Mouse (Mus musculus) cerebellum, adult 9-10 months (tissue): Measurements from ENCODE around the gene Kifc3.
"Not testable (repeated sequence)": the region's sequence is repeated elsewhere in the genome, so short reads cannot be mapped to it uniquely, and the experiment has no call there.

Source experiments
- DNase-seq: peaks from one replicate; pipeline ENCODE4 v3.0.0; 2022

Gene Kifc3

GRCm38 (mm10) chr8:95202649-95203275 lies at the start of gene Kifc3:
Kifc3 (minus strand) TSS chr8:95202812.
- DNase-seq = no peak

- DNase-seq = no peak
Measured at GRCm38 (mm10) chr8:95252056-95252455, 49.4 kb upstream of the Kifc3 start.

- no peak for DNase-seq
Measured at GRCm38 (mm10) chr8:95249847-95250246, 47.2 kb upstream of the Kifc3 start.

- DNase-seq = no peak
Measured at GRCm38 (mm10) chr8:95247277-95247676, 44.7 kb upstream of the Kifc3 start.

- DNase-seq = no peak
Measured at GRCm38 (mm10) chr8:95245180-95245579, 42.6 kb upstream of the Kifc3 start.

- no peak for DNase-seq
Measured at GRCm38 (mm10) chr8:95243853-95244252, 41.2 kb upstream of the Kifc3 start.

- no peak for DNase-seq
Measured at GRCm38 (mm10) chr8:95242826-95243571, 40.4 kb upstream of the Kifc3 start.

GRCm38 (mm10) chr8:95242099-95242825 lies 39.6 kb upstream of the Kifc3 start:
- no peak for DNase-seq

GRCm38 (mm10) chr8:95235683-95236082 lies 33.1 kb upstream of the Kifc3 start:
- DNase-seq = peak; percentile 71

- DNase-seq = not testable (repeated sequence)
Measured at GRCm38 (mm10) chr8:95230086-95230485, 27.5 kb upstream of the Kifc3 start.

- DNase-seq = no peak
Measured at GRCm38 (mm10) chr8:95227151-95227468, 24.5 kb upstream of the Kifc3 start.

- DNase-seq = no peak
Measured at GRCm38 (mm10) chr8:95226251-95227150, 23.9 kb upstream of the Kifc3 start.

- no peak for DNase-seq
Measured at GRCm38 (mm10) chr8:95223969-95224368, 21.4 kb upstream of the Kifc3 start.

- no peak for DNase-seq
Measured at GRCm38 (mm10) chr8:95221045-95221444, 18.4 kb upstream of the Kifc3 start.

- DNase-seq = no peak
Measured at GRCm38 (mm10) chr8:95220571-95220998, 18.0 kb upstream of the Kifc3 start.

- no peak for DNase-seq
Measured at GRCm38 (mm10) chr8:95219623-95220022, 17.0 kb upstream of the Kifc3 start.

GRCm38 (mm10) chr8:95215709-95216360 lies 13.2 kb upstream of the Kifc3 start:
- no peak for DNase-seq

- DNase-seq = no peak
Measured at GRCm38 (mm10) chr8:95209924-95210323, 7.3 kb upstream of the Kifc3 start.

GRCm38 (mm10) chr8:95205946-95206345 lies 3.3 kb upstream of the Kifc3 start:
- DNase-seq = no peak

- DNase-seq = peak; percentile 51
Measured at GRCm38 (mm10) chr8:95204039-95204380, 1.4 kb upstream of the Kifc3 start.

GRCm38 (mm10) chr8:95203326-95204038 lies 870 bp upstream of the Kifc3 start:
- DNase-seq = no peak

- DNase-seq = no peak
Measured at GRCm38 (mm10) chr8:95202056-95202570, 499 bp downstream of the Kifc3 start.
